ENCODE assay signal across 16 mouse cellular contexts in the genomic region with DNA sequence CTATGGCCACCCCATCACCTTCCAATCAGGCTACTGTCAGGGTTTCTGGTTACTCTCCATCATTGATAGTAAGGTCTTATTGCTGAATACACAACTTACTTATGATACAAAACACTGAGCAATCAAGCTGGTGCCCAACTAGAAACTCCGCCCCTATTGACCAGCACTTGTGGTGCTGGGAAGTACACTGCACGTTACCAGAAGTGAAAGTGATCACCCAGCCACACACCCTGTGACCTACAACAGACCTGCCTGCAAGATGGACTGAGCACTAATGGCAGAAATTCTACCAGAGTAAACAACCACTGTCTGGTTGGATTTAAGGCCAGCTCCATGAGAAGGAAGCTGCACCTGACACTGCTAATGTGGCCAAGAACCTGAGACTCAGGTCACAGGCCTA.
"Had no signal": no experiment of that assay in that cellular context is flagged by ENCODE, and none has a peak within 500 bp of the region (broad histone marks: within the 10 kb centered on the region; RNA-seq: fewer than 3 reads in every experiment).

No protein-coding gene starts in this region.

- ATAC-seq: intestine, postnatal 0 days; lung, postnatal 0 days; midbrain, embryonic 13.5 days had no signal

- H3K4me3 ChIP-seq: limb, embryonic 12.5 days; liver, embryonic 15.5 days; megakaryocyte, embryonic 14.5 days; midbrain, embryonic 13.5 days; myocyte; neural tube, embryonic 12.5 days had no signal

- H3K27me3 ChIP-seq: limb, embryonic 12.5 days; liver, embryonic 15.5 days; megakaryocyte, embryonic 14.5 days; midbrain, embryonic 13.5 days; neural tube, embryonic 12.5 days had no signal

- H3K9me3 ChIP-seq: limb, embryonic 12.5 days; liver, embryonic 15.5 days; megakaryocyte, embryonic 14.5 days; midbrain, embryonic 13.5 days; neural tube, embryonic 12.5 days had no signal

- H3K36me3 ChIP-seq: limb, embryonic 12.5 days; liver, embryonic 15.5 days; midbrain, embryonic 13.5 days; neural tube, embryonic 12.5 days had no signal

- H3K9ac ChIP-seq: limb, embryonic 12.5 days; liver, embryonic 15.5 days; midbrain, embryonic 13.5 days; neural tube, embryonic 12.5 days had no signal

- DNase-seq: kidney, adult 8-10 months; kidney, postnatal 25 days; layer of hippocampus, adult 9-11 months; liver; lung, adult 2 months; lung, postnatal 36 days; thymus, adult 18-20 months; thymus, postnatal 25 days had no signal

- H3K4me1 ChIP-seq: limb, embryonic 12.5 days; midbrain, embryonic 13.5 days; neural tube, embryonic 12.5 days had no signal

- H3K27ac ChIP-seq: limb, embryonic 12.5 days; liver, embryonic 15.5 days; midbrain, embryonic 13.5 days; neural tube, embryonic 12.5 days had no signal

- H3K4me2 ChIP-seq: limb, embryonic 12.5 days; liver, embryonic 15.5 days; midbrain, embryonic 13.5 days; neural tube, embryonic 12.5 days had no signal
